Mouse (Mus musculus) embryonic fibroblast, embryonic 13.5 days (primary cell): ENCODE data around the gene Tex14.

Source experiments
- CTCF ChIP-seq: IDR thresholded peaks from 2 replicates; pipeline ENCODE4 v1.5.1; 2011; ENCODE audit warnings: mild to moderate bottlenecking, control low read depth, low read length, moderate library complexity, borderline replicate concordance; ENCODE audit not compliant: insufficient read depth
- POLR2A ChIP-seq: IDR thresholded peaks from 2 replicates; pipeline ENCODE4 v1.6.1; 2011; ENCODE audit warnings: low read depth, mild to moderate bottlenecking, control low read depth, low read length, moderate library complexity

DNA sequence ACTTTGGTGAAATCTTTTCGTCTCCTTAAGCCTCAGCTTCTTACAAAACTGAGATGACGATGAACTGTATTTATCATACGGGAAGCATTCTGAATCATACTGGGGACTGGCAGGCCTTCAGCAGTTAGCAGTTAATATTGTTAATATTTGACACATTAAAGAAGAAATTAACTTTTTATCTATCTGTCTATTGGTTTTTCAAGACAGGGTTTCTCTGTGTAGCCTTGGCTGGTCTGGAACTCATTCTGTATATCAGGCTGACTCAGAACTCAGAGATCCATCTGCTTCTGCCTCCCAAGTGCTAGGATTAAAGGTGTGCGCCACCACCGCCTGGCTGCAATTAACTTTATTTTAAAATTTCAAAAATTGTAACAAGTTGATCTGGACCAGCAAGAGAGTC, 50.7 kb downstream of the Tex14 start:
- TF ChIP-seq CTCF: no peak
- TF ChIP-seq POLR2A: no peak
